Mouse (Mus musculus): ENCODE measurements around the gene Gzmd. TPM values are rescaled to one million over a fixed set of nuclear protein-coding genes. Genes with fewer than 3 reads are reported as not detected.

Gene Gzmd
- polyA plus RNA-seq (2017; shearing (Covaris generic)): not detected

GRCm38 (mm10) chr14:56132508-56132907, at the start of gene Gzmd:
Gene Gzmd, minus strand, starts transcription at chr14:56132608.

GRCm38 (mm10) chr14:56174499-56174898, 42.1 kb upstream of the Gzmd start, which contains the start of gene Gzmn:
Gene Gzmn, minus strand, starts transcription at chr14:56174599.

DNA sequence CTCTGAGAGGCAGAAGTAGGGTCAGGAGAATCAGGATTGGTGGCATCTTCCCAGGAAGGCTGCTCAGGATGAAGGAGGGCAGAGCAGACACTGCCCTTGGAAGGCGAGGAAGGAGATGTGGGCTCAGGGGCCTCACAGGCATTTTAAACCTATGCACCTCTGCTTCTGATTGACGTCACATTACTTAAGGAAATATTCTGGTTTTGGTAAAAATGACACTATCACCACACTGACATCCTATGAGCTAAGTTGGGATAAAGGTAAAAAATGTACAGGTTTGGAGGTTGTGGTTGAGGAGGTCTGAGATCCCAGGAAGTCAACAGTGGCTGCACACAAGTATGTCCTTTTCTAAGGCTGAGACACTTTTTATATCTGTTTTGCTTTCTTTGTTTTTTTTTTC, 27.1 kb upstream of the Gzmd start, which contains the start of gene Gzmg:
Gene Gzmg, minus strand, starts transcription at position 101 of the 400 bp plus-strand sequence.

DNA sequence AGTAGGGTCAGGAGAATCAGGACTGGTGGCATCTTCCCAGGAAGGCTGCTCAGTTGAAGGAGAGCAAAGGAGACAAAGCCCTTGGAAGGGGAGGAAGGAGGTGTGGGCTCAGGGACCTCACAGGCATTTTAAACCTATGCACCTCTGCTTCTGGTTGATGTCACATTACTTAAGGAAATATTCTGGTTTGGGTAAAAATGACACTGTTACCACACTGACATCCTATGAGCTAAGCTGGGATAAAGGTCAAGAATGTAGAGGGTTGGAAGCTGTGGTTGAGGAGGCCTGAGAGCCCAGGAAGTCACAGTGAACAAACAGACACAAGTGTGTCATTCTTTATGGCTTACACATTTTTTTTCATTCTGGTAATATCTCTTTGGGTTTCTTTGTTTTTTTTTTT, 11.9 kb downstream of the Gzmd start, which contains the start of gene Gzme:
Gene Gzme, minus strand, starts transcription at position 101 of the 400 bp plus-strand sequence.

GRCm38 (mm10) chr14:56102386-56102785, 30.0 kb downstream of the Gzmd start, which contains the start of gene Ctsg:
Gene Ctsg, minus strand, starts transcription at chr14:56102574.

GRCm38 (mm10) chr14:56085167-56085566, 47.2 kb downstream of the Gzmd start, which contains the start of gene Mcpt8:
Gene Mcpt8, minus strand, starts transcription at chr14:56085273.

Other genes starting within 250 kb of the Gzmd start
- 0.13 TPM for gene Cbln3, start 248.2 kb downstream of the Gzmd start, polyA plus RNA-seq (2017; shearing (Covaris generic))
- 131 TPM for gene Khnyn, start 247.7 kb downstream of the Gzmd start, polyA plus RNA-seq (2017; shearing (Covaris generic))
- 79.0 TPM for gene Sdr39u1, start 232.3 kb downstream of the Gzmd start, polyA plus RNA-seq (2017; shearing (Covaris generic))
- not detected for gene Cma1, start 187.9 kb downstream of the Gzmd start, polyA plus RNA-seq (2017; shearing (Covaris generic))
- not detected for gene Cma2, start 181.6 kb downstream of the Gzmd start, polyA plus RNA-seq (2017; shearing (Covaris generic))
- not detected for gene Mcpt1, start 114.6 kb downstream of the Gzmd start, polyA plus RNA-seq (2017; shearing (Covaris generic))
- not detected for gene Mcpt9, start 102.1 kb downstream of the Gzmd start, polyA plus RNA-seq (2017; shearing (Covaris generic))
- not detected for gene Mcpt2, start 90.6 kb downstream of the Gzmd start, polyA plus RNA-seq (2017; shearing (Covaris generic))
- gene Mcpt4, start 70.3 kb downstream of the Gzmd start, polyA plus RNA-seq (2017; shearing (Covaris generic)): not detected
- gene Mcpt8, start 47.3 kb downstream of the Gzmd start, polyA plus RNA-seq (2017; shearing (Covaris generic)): not detected
- gene Ctsg, start 30.0 kb downstream of the Gzmd start, polyA plus RNA-seq (2017; shearing (Covaris generic)): not detected
- not detected for gene Gzme, start 12.0 kb downstream of the Gzmd start, polyA plus RNA-seq (2017; shearing (Covaris generic))
- not detected for gene Gzmg, start 27.0 kb upstream of the Gzmd start, polyA plus RNA-seq (2017; shearing (Covaris generic))
- not detected for gene Gzmn, start 42.0 kb upstream of the Gzmd start, polyA plus RNA-seq (2017; shearing (Covaris generic))
- gene Gzmf, start 78.8 kb upstream of the Gzmd start, polyA plus RNA-seq (2017; shearing (Covaris generic)): not detected
- 3.2 TPM for gene Gzmc, start 102.0 kb upstream of the Gzmd start, polyA plus RNA-seq (2017; shearing (Covaris generic))
- gene Gzmb, start 129.7 kb upstream of the Gzmd start, polyA plus RNA-seq (2017; shearing (Covaris generic)): 14.5 TPM
- gene Atp12a, start 232.5 kb upstream of the Gzmd start, polyA plus RNA-seq (2017; shearing (Covaris generic)): not detected